In genomic region chr10:122570909-122571551, GRCm38 (mm10) we compare ENCODE assay signal across 14 mouse cellular contexts.
DNase-seq lines count a peak whose midpoint lies in the region; ATAC-seq and TF ChIP-seq lines count a peak whose summit lies in the region.
"Had no signal": no experiment of that assay in that cellular context is flagged by ENCODE, and none has a peak within 500 bp of the region (broad histone marks: within the 10 kb centered on the region; RNA-seq: fewer than 3 reads in every experiment).

No protein-coding gene starts in this region.

- no peaks in the 10 kb centered on the region for H3K9me3 ChIP-seq in hindbrain, embryonic 11.5 days (ENCODE audit: control insufficient read depth, low read length)
- H3K9me3 ChIP-seq in hindbrain, embryonic 12.5 days (replicated peaks), result no peaks in the 10 kb centered on the region
- H3K9me3 ChIP-seq in midbrain, embryonic 10.5 days (replicated peaks), result no peaks in the 10 kb centered on the region
- no peaks in the 10 kb centered on the region for H3K9me3 ChIP-seq in midbrain, postnatal 0 days (ENCODE audit: low read length)
- H3K9me3 ChIP-seq: forebrain, embryonic 13.5 days; limb, embryonic 13.5 days had no signal

- no peaks in the 10 kb centered on the region for H3K27me3 ChIP-seq in hindbrain, embryonic 11.5 days (ENCODE audit: control insufficient read depth, insufficient read depth, low read length)
- no peaks in the 10 kb centered on the region for H3K27me3 ChIP-seq in hindbrain, embryonic 12.5 days
- H3K27me3 ChIP-seq in midbrain, embryonic 10.5 days (ENCODE audit: low read depth, poor library complexity, severe bottlenecking), result no peaks in the 10 kb centered on the region
- H3K27me3 ChIP-seq in midbrain, postnatal 0 days (ENCODE audit: insufficient read depth, low read length), result no peaks in the 10 kb centered on the region
- H3K27me3 ChIP-seq: forebrain, embryonic 13.5 days; limb, embryonic 13.5 days had no signal

- no peak overlapping the region for H3K4me2 ChIP-seq in hindbrain, embryonic 11.5 days (replicated peaks; ENCODE audit: low read depth, low read length)
- no peak overlapping the region for H3K4me2 ChIP-seq in hindbrain, embryonic 12.5 days (replicated peaks)
- no peak overlapping the region for H3K4me2 ChIP-seq in midbrain, postnatal 0 days (ENCODE audit: low read depth, low read length, poor library complexity, severe bottlenecking)
- H3K4me2 ChIP-seq: forebrain, embryonic 13.5 days; limb, embryonic 13.5 days had no signal

- 49% methylated on average over 13 of the region's 13 CpGs for WGBS in hindbrain, embryonic 11.5 days
- WGBS in hindbrain, embryonic 12.5 days, result 41% methylated on average over 13 of the region's 13 CpGs
- 27% methylated on average over 13 of the region's 13 CpGs for WGBS in midbrain, embryonic 10.5 days
- 16% methylated on average over 13 of the region's 13 CpGs for WGBS in midbrain, postnatal 0 days
- whole genome bisulfite sequencing in macrophage (ENCODE audit: missing documents), result 77% methylated on average over 13 of the region's 13 CpGs

- H3K4me3 ChIP-seq in hindbrain, embryonic 11.5 days (ENCODE audit: low read depth, low read length), result no peak overlapping the region
- no peak overlapping the region for H3K4me3 ChIP-seq in hindbrain, embryonic 12.5 days
- H3K4me3 ChIP-seq in midbrain, embryonic 10.5 days, result no peak overlapping the region
- no peak overlapping the region for H3K4me3 ChIP-seq in midbrain, postnatal 0 days (ENCODE audit: low read depth, low read length)
- H3K4me3 ChIP-seq in macrophage (ENCODE audit: inconsistent target), result no peak overlapping the region
- H3K4me3 ChIP-seq: forebrain, embryonic 13.5 days; layer of hippocampus, adult 2 months; limb, embryonic 13.5 days had no signal

- H3K79me2 ChIP-seq in macrophage (ENCODE audit: inconsistent target), result no peaks in the 10 kb centered on the region

- H3K27ac ChIP-seq in hindbrain, embryonic 11.5 days (ENCODE audit: low read depth, low read length), result no peak overlapping the region; the same call in 1 of the 2 replicates
- H3K27ac ChIP-seq in hindbrain, embryonic 12.5 days, result no peak overlapping the region
- no peak overlapping the region; the same call in 1 of the 2 replicates for H3K27ac ChIP-seq in midbrain, embryonic 10.5 days (replicated peaks)
- H3K27ac ChIP-seq in midbrain, postnatal 0 days (ENCODE audit: low read depth, low read length), result no peak overlapping the region
- peak overlapping the region; percentile 88; the same call in 1 of the 2 replicates for H3K27ac ChIP-seq in macrophage
- H3K27ac ChIP-seq: forebrain, embryonic 13.5 days; layer of hippocampus, adult 2 months; limb, embryonic 13.5 days had no signal

- peak; percentile 9 for DNase-seq in hindbrain, embryonic 11.5 days (ENCODE audit: low spot score)
- peak; percentile 23 for DNase-seq in midbrain, embryonic 10.5 days (ENCODE audit: low spot score)
- DNase-seq in midbrain, postnatal 0 days (ENCODE audit: low spot score), result no peak
- DNase-seq in adrenal gland, adult 8-10 months, result no peak
- DNase-seq: B cell, adult 2 months; heart, postnatal 10 days; lung, postnatal 4 days had no signal

- 0 out of 2 replicates have a peak overlapping the region, but pooled peaks have one; percentile 19 for H3K9ac ChIP-seq in hindbrain, embryonic 11.5 days (ENCODE audit: low read depth, low read length)
- H3K9ac ChIP-seq in hindbrain, embryonic 12.5 days, result no peak overlapping the region
- no peak overlapping the region for H3K9ac ChIP-seq in midbrain, postnatal 0 days (replicated peaks; ENCODE audit: low read length, poor library complexity, severe bottlenecking)
- H3K9ac ChIP-seq: forebrain, embryonic 13.5 days; limb, embryonic 13.5 days had no signal

- no peak for TF ChIP-seq CTCF in midbrain, postnatal 0 days (IDR thresholded peaks at IDR 0.05)

- peak; percentile 27; the same call in 1 of the 2 replicates for ATAC-seq in hindbrain, embryonic 11.5 days (ENCODE audit: low FRiP score)
- no peak for ATAC-seq in hindbrain, embryonic 12.5 days (ENCODE audit: low FRiP score)
- ATAC-seq in midbrain, postnatal 0 days (ENCODE audit: low FRiP score), result no peak
- ATAC-seq in megakaryocyte-erythroid progenitor cell, adult 5-6 weeks (replicated peaks; ENCODE audit: low FRiP score, low TSS enrichment, poor library complexity, severe bottlenecking), result no peak
- no peak for ATAC-seq in cerebellum, adult (ENCODE audit: insufficient number of reproducible peaks, low FRiP score, low TSS enrichment)

- H3K36me3 ChIP-seq in hindbrain, embryonic 11.5 days (ENCODE audit: control insufficient read depth, insufficient read depth, low read length), result no peaks in the 10 kb centered on the region
- H3K36me3 ChIP-seq in hindbrain, embryonic 12.5 days, result no peaks in the 10 kb centered on the region
- H3K36me3 ChIP-seq in midbrain, embryonic 10.5 days, result no peaks in the 10 kb centered on the region
- H3K36me3 ChIP-seq in midbrain, postnatal 0 days (ENCODE audit: insufficient read depth, low read length), result no peaks in the 10 kb centered on the region
- no peaks in the 10 kb centered on the region for H3K36me3 ChIP-seq in macrophage (ENCODE audit: inconsistent target)
- H3K36me3 ChIP-seq: limb, embryonic 13.5 days had no signal

- H3K4me1 ChIP-seq in hindbrain, embryonic 11.5 days (replicated peaks; ENCODE audit: control insufficient read depth, insufficient read depth, low read length), result peaks cover 5% of the 10 kb centered on the region; the same call in 1 of the 2 replicates
- H3K4me1 ChIP-seq in hindbrain, embryonic 12.5 days, result peaks cover 11% of the 10 kb centered on the region; the same call in 1 of the 2 replicates
- peaks cover 19% of the 10 kb centered on the region for H3K4me1 ChIP-seq in midbrain, embryonic 10.5 days
- no peaks in the 10 kb centered on the region; the same call in 1 of the 2 replicates for H3K4me1 ChIP-seq in midbrain, postnatal 0 days (ENCODE audit: insufficient read depth, low read length)

Comparison
In these comparisons a context has a peak if more than half of its experiments do, and no peak if none do; other contexts are left out.
1. DNase-seq: peak in hindbrain, embryonic 11.5 days (single experiment) and midbrain, embryonic 10.5 days (single experiment); none in midbrain, postnatal 0 days (single experiment) and adrenal gland, adult 8-10 months (single experiment).